Mouse (Mus musculus): ENCODE results near the gene Wwox.
A peak's percentile ranks its signal among the peaks of the same experiment; 100 is the strongest.
"Not testable (repeated sequence)": the region's sequence is repeated elsewhere in the genome, so short reads cannot be mapped to it uniquely, and the experiment has no call there.

The Wwox gene

DNA sequence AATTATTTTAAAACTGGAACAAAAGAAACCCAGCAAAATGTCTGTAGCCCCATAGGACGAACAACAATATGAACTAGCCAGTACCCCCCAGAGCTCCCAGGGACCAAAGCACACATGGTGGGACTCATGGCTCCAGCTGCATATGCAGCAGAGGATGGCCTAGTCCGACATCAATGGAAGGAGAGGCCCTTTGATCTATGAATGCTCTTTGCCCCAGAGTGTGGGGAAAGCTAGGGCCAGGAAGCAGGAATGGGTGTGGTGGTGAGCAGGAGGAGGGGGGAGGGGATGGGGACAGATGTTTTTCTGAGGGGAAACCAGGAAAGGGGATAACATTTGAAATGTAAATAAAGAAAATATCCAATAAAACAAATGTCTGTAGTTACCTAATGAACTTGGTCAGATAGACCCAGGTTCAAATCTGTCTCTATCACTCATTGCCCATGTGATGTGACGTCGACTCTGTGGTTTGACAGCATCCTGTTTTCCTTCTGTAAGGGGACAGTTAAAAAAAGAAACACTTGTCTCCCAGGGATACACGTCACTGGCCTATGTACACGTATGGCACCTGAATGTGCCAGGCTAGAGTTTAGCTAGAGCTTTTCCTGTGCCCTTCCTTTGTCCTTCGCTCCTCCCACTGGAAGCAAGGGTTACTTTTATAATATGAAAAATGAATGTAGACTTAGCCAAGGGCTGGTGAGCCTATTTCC lies 362.1 kb downstream of the Wwox start:
- no peak for DNase-seq (ENCODE audit: low spot score in 2 of 2)

DNA sequence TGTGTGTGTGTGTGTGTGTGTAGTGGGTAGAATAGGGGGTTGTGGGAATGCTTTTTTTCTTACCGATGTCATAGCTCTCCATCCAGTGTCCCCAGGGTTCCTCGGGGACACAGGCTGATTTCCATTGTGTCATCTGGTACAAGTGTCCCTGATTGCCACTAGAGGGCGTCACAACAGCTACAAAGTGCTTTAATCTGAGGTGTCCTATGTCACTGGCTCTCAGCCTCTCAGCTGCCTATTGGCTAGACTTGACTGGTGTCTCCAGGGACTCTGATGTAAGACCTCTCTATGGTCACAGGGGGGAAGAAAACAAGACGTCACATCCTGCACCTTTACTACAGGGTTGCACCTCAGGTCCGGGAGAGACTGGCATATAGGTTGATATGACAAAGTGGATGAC lies 363.7 kb downstream of the Wwox start:
- peak in 1 of 2 experiments; percentile 46 for DNase-seq (ENCODE audit: low spot score in 2 of 2)

DNA sequence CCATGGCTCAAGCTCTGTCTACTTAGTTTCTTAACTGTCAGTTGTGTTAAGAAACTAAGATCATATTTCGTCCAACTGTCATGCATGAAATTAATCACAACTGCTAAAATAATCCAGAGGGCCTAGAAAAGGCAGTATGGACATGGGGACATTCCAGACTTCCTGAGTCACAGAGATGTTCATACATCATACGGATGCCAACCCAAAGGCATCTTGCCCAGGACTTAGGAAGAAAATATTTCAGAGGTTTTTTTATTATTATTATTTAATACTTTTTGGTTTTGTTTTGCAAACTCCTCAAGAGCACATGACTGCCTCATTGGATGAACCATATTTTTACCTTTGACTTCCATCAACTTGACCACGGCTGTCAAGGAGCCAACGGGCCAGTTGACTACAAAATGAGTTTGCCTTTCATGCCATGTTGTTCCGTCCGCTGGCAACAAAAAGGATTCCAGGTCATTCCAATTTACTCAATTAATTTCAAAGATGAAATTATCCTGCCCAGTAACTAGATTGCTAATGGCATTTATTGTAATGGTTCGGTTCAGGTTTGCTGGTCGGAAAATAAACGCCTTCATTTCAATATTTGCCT lies 367.5 kb downstream of the Wwox start:
- no peak for DNase-seq (ENCODE audit: low spot score in 2 of 2)

- DNase-seq (ENCODE audit: low spot score in 2 of 2): no peak
Measured at GRCm38 (mm10) chr8:114807676-114808426, 368.4 kb downstream of the Wwox start.

GRCm38 (mm10) chr8:114810470-114810869 lies 371.0 kb downstream of the Wwox start:
- no peak for DNase-seq (ENCODE audit: low spot score in 2 of 2)

GRCm38 (mm10) chr8:114813830-114814229 lies 374.4 kb downstream of the Wwox start:
- no peak for DNase-seq (ENCODE audit: low spot score in 2 of 2)

DNA sequence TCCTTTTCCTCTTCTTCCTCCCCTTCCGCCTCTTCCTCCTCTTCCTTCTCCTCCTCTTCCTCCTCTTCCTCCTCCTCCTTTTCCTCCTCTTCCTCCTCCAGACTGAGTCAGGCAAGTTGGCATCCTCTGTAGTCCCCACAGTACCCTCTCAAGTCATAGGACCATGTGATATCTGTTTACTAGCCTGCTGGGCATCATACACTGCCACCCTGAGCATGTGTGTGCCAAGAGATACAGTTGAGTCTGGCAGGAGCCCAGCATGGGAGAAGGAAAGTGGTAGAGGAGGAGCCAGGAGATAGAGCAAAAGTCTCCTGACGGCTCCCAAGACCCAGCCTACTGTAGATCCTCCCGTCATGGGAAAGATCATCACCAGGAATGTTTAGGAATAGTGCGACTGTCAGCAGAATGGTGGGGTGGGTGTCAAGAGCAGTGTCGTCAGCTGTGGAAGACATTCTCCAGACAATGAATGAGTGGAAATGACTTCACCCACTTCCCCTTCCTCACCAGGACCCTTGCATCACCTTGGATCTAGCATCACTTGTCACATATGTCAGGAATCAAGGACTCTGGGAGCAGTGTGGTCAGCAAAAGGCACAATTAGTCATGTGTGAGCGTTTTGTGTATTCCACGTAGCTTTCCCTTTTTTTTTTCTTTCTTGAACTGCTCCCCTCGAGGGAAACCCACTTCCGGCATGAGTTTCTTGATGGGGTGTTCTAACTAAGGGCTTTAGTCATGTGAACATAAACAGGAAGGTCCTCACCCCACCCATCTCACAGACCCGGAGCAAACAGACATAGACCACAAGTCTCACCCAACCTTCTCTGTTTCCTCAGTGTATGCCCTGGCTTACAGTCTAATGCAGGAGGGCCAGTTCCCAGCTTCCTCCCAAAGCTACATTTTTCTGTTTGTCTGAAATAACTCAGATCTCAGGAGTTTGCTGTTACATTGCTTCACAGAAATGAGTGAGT lies 375.6 kb downstream of the Wwox start:
- peak in 1 of 2 experiments; percentile 31 for DNase-seq (ENCODE audit: low spot score in 2 of 2)

DNA sequence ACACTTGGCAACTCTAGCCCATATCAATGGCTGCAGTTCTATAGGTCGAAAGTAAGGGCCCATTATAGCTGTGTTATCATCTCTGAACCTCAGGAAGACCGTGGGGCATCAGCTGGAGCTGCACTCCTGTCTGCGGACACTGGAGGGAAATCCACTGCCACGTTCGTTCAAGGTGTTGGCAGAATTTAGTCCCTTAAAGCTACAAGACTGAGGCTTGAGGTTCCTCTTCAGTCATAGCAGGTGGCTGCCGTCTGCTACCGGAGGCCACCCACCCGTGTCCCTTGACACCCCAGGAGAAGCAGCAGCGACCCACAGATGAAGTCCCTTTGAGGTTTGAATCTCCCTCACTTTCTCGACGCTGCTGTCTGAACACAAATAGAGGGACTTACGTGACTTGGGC lies 376.9 kb downstream of the Wwox start:
- peak; percentile 10 to 52 for DNase-seq (ENCODE audit: low spot score in 2 of 2)

DNA sequence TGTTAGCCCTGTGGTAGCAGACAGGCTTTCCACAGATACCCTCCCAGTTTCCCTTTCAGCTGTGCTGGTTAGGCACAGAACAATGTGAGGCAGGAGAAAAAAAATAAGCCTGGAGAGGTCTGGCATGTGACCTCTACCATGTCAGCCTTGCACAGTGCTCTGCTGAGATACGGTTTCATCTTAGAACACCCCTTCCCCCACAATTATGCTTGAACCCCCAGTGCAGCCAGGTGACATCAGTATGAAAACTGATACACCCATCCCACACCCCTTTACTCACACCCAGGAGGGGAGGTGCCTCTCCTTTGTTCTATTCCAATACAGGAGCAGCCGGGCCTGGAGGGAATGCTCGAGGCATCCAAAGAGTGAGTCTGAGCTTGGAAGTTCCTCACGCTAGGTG lies 377.5 kb downstream of the Wwox start:
- no peak for DNase-seq (ENCODE audit: low spot score in 2 of 2)

DNA sequence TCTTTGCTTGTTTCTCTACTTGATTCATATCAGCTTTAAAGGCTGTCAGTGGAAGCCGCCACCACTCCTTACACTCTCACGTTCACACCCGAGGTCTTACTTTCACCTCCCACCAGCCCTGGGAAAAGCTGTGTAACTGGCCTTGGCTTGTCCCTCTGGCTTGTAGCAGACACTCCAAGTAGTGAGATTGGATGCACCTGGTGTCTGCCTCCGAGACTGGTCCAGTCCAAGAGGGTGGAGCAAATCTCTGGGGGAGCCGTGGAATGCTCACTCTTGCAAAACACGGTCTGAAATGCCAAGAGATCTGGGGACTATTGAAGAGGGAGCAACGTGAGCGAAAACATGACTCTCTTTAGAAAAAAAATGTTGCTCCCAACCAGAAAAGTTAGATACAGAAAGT lies 382.1 kb downstream of the Wwox start:
- no peak for DNase-seq (ENCODE audit: low spot score in 2 of 2)

- DNase-seq (ENCODE audit: low spot score in 2 of 2): no peak
Measured at GRCm38 (mm10) chr8:114825460-114825859, 386.0 kb downstream of the Wwox start.

- DNase-seq (ENCODE audit: low spot score in 2 of 2): no peak
Measured at GRCm38 (mm10) chr8:114826991-114827390, 387.5 kb downstream of the Wwox start.

GRCm38 (mm10) chr8:114827810-114828209 lies 388.4 kb downstream of the Wwox start:
- not testable (repeated sequence) for DNase-seq (ENCODE audit: low spot score in 2 of 2)

GRCm38 (mm10) chr8:114831595-114831994 lies 392.1 kb downstream of the Wwox start:
- DNase-seq (ENCODE audit: low spot score in 2 of 2): no peak

DNA sequence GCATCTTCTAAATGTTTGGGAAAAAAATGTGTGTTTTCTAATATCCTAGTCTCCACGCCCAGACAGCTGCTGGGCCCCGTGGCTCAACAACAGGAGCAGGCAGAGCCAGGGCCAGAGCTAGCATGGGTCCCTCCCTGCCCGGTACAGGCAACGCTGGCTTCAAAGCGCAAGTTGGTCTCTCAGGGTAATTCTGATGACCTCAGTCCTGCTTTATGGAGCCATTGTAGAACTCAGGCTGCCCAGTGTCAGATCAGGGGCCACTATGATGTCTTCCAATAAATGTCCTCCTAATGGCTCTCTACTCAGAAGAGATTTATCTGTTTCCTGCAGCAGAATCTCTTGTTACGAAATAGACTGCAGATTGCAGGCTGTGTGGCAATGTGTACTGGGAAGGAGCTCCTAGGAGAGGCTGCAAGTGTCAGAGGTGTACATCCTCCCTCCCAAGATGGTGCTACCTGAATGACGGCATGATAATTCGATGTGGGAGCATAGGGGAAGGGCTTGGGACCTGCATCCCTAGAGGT lies 392.9 kb downstream of the Wwox start:
- DNase-seq (ENCODE audit: low spot score in 2 of 2): no peak

DNA sequence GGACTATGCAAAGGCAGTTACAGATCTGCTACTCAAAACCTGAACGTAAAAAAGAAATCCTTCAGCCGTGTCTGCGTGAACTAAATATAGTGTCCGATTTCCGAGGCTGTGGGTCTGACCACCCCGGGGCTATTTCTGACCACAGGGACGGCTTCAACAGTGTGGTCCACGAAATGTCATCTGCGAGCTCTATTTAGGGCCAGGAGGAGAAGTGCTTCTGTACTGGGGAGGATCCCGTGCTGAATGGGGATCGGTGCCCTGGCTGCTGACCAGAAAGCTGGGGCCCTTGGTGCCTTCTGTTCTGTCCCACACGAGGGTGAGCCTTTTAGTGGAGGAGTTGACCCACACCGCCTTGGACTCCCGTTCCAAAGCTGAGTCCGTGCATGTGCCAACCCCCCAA lies 395.3 kb downstream of the Wwox start:
- no peak for DNase-seq (ENCODE audit: low spot score in 2 of 2)

- no peak for DNase-seq (ENCODE audit: low spot score in 2 of 2)
Measured at GRCm38 (mm10) chr8:114839998-114840397, 400.5 kb downstream of the Wwox start.

DNA sequence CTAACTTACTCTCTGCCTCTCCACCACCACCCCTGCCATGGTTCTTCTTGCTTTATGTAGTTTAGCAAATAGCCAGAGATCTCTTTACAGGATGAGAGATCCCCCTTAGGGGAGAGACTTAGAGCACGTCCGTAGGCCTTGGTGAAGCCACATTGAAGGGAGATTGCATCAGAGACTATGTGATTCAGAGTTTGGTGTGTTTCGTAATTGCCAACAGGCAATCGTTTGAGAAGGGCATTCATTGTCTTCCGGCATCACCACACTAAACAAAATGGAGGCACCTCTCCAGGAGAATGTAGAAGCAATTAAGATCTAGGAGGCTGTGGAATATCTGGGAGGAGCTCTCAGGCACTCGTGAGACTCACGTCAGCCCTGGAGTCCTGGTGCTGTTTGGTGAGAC lies 408.2 kb downstream of the Wwox start:
- DNase-seq (ENCODE audit: low spot score in 2 of 2): no peak

- no peak for DNase-seq (ENCODE audit: low spot score in 2 of 2)
Measured at GRCm38 (mm10) chr8:114849461-114849860, 410.0 kb downstream of the Wwox start.

GRCm38 (mm10) chr8:114850014-114850870 lies 410.8 kb downstream of the Wwox start:
- DNase-seq (ENCODE audit: low spot score in 2 of 2): no peak

GRCm38 (mm10) chr8:114853765-114854164 lies 414.3 kb downstream of the Wwox start:
- DNase-seq (ENCODE audit: low spot score in 2 of 2): no peak

Data from spleen, postnatal 10 days (tissue).